In genomic region chr2:180219145-180219943, GRCm38 (mm10) we compare ENCODE assay signal across 9 mouse cellular contexts. TPM values are rescaled to one million over a fixed set of nuclear protein-coding genes. Genes with fewer than 3 reads are reported as not detected.
DNase-seq lines count a peak whose midpoint lies in the region; ATAC-seq lines count a peak whose summit lies in the region.
"Had no signal": no experiment of that assay in that cellular context is flagged by ENCODE, and none has a peak within 500 bp of the region (broad histone marks: within the 10 kb centered on the region; RNA-seq: fewer than 3 reads in every experiment).

No protein-coding gene starts in this region.

- WGBS in forebrain, embryonic 10.5 days = 82% methylated on average over 15 of the region's 15 CpGs
- WGBS in forebrain, embryonic 11.5 days = 80% methylated on average over 15 of the region's 15 CpGs
- 77% methylated on average over 15 of the region's 15 CpGs for WGBS in kidney, embryonic 14.5 days
- 70% methylated on average over 15 of the region's 15 CpGs for WGBS in kidney, embryonic 15.5 days

- H3K9ac ChIP-seq in forebrain, embryonic 11.5 days (ENCODE audit: low read length) = no peak overlapping the region
- H3K9ac ChIP-seq in kidney, embryonic 14.5 days (ENCODE audit: low read depth, low read length) = no peak overlapping the region
- peak overlapping the region; percentile 26; the same call in 1 of the 2 replicates for H3K9ac ChIP-seq in kidney, embryonic 15.5 days

- H3K36me3 ChIP-seq in forebrain, embryonic 10.5 days (replicated peaks) = peaks cover 4% of the 10 kb centered on the region; the same call in 1 of the 2 replicates
- H3K36me3 ChIP-seq in forebrain, embryonic 11.5 days (ENCODE audit: control insufficient read depth, insufficient read depth, low read length) = no peaks in the 10 kb centered on the region
- H3K36me3 ChIP-seq in kidney, embryonic 14.5 days (ENCODE audit: control insufficient read depth, insufficient read depth, low read length) = no peaks in the 10 kb centered on the region
- no peaks in the 10 kb centered on the region for H3K36me3 ChIP-seq in kidney, embryonic 15.5 days

- H3K4me3 ChIP-seq in forebrain, embryonic 10.5 days = no peak overlapping the region
- no peak overlapping the region for H3K4me3 ChIP-seq in forebrain, embryonic 11.5 days (ENCODE audit: low read depth, low read length)
- H3K4me3 ChIP-seq in kidney, embryonic 14.5 days (ENCODE audit: low read length) = no peak overlapping the region
- H3K4me3 ChIP-seq in kidney, embryonic 15.5 days (replicated peaks) = no peak overlapping the region

- no peak for DNase-seq in forebrain, embryonic 10.5 days (ENCODE audit: extremely low spot score, low spot score)
- no peak for DNase-seq in forebrain, embryonic 11.5 days (ENCODE audit: low spot score)
- DNase-seq in kidney, adult 18-20 months = no peak
- DNase-seq in ZHBTc4 (ENCODE audit: low read depth, low spot score) = peak; percentile 50
- no peak for DNase-seq in spleen, postnatal 36 days (ENCODE audit: low spot score in 2 of 2)
- no peak for DNase-seq in embryo, embryonic 10.5 days (ENCODE audit: low spot score)
- DNase-seq: layer of hippocampus, postnatal 36 days had no signal

- H3K27ac ChIP-seq in forebrain, embryonic 10.5 days = 0 out of 2 replicates have a peak overlapping the region, but pooled peaks have one; percentile 69
- no peak overlapping the region for H3K27ac ChIP-seq in forebrain, embryonic 11.5 days (ENCODE audit: low read depth, low read length)
- H3K27ac ChIP-seq in kidney, embryonic 14.5 days (ENCODE audit: low read depth, low read length) = peak overlapping the region; percentile 37; the same call in 1 of the 2 replicates
- H3K27ac ChIP-seq in kidney, embryonic 15.5 days = peak overlapping the region; percentile 78

- H3K4me2 ChIP-seq in forebrain, embryonic 11.5 days (ENCODE audit: low read depth, low read length, severe bottlenecking) = no peak overlapping the region
- H3K4me2 ChIP-seq in kidney, embryonic 14.5 days (replicated peaks; ENCODE audit: low read depth, low read length) = no peak overlapping the region
- no peak overlapping the region for H3K4me2 ChIP-seq in kidney, embryonic 15.5 days

- H3K9me3 ChIP-seq in forebrain, embryonic 10.5 days = no peaks in the 10 kb centered on the region
- H3K9me3 ChIP-seq in forebrain, embryonic 11.5 days (ENCODE audit: control insufficient read depth, low read length) = no peaks in the 10 kb centered on the region
- H3K9me3 ChIP-seq in kidney, embryonic 14.5 days (ENCODE audit: control insufficient read depth, low read length) = no peaks in the 10 kb centered on the region
- H3K9me3 ChIP-seq in kidney, embryonic 15.5 days (replicated peaks) = no peaks in the 10 kb centered on the region

- peaks cover 17% of the 10 kb centered on the region for H3K27me3 ChIP-seq in forebrain, embryonic 10.5 days (ENCODE audit: poor library complexity, severe bottlenecking)
- H3K27me3 ChIP-seq in forebrain, embryonic 11.5 days (ENCODE audit: control insufficient read depth, insufficient read depth, low read length) = peaks cover 3% of the 10 kb centered on the region; the same call in 1 of the 2 replicates
- 0 out of 2 replicates have a peak, but pooled peaks cover 3% of the 10 kb centered on the region for H3K27me3 ChIP-seq in kidney, embryonic 14.5 days (ENCODE audit: control insufficient read depth, insufficient read depth, low read length)
- peaks cover 13% of the 10 kb centered on the region; the same call in 1 of the 2 replicates for H3K27me3 ChIP-seq in kidney, embryonic 15.5 days

- ATAC-seq in forebrain, embryonic 11.5 days (replicated peaks; ENCODE audit: low FRiP score) = no peak
- no peak for ATAC-seq in kidney, embryonic 14.5 days (ENCODE audit: low FRiP score, low TSS enrichment)
- no peak for ATAC-seq in kidney, embryonic 15.5 days (replicated peaks; ENCODE audit: low FRiP score)

- H3K4me1 ChIP-seq in forebrain, embryonic 10.5 days = peaks cover 74% of the 10 kb centered on the region
- peaks cover 12% of the 10 kb centered on the region for H3K4me1 ChIP-seq in forebrain, embryonic 11.5 days (replicated peaks; ENCODE audit: control insufficient read depth, insufficient read depth, low read length)
- peaks cover 20% of the 10 kb centered on the region for H3K4me1 ChIP-seq in kidney, embryonic 14.5 days (ENCODE audit: control insufficient read depth, insufficient read depth, low read length)
- peaks cover 91% of the 10 kb centered on the region for H3K4me1 ChIP-seq in kidney, embryonic 15.5 days

RNA-seq across cellular contexts. Expression of gene Lama5, which starts 6.3 kb away (rescaled TPM):
- 10.7 and 11.2 TPM in 2 replicates for polyA plus RNA-seq in forebrain, embryonic 10.5 days (2016; fragmentation: Nextera tagmentation; extraction: Ambion mirVana)
- polyA plus RNA-seq in forebrain, embryonic 11.5 days (2014; fragmentation: Nextera tagmentation; extraction: Ambion mirVana) = 5.9 and 7.8 TPM in 2 replicates
- polyA plus RNA-seq in kidney, embryonic 14.5 days (2014; fragmentation: Nextera tagmentation; extraction: Ambion mirVana) = 43.1 and 54.1 TPM in 2 replicates
- 40.6 and 46.7 TPM in 2 replicates for polyA plus RNA-seq in kidney, embryonic 15.5 days (2015; fragmentation: Nextera tagmentation; extraction: Ambion mirVana)

RNA-seq across cellular contexts. Expression of gene Rps21, which starts 37.8 kb away (rescaled TPM):
- 560 and 577 TPM in 2 replicates for polyA plus RNA-seq in forebrain, embryonic 10.5 days (2016; fragmentation: Nextera tagmentation; extraction: Ambion mirVana)
- 423 and 468 TPM in 2 replicates for polyA plus RNA-seq in forebrain, embryonic 11.5 days (2014; fragmentation: Nextera tagmentation; extraction: Ambion mirVana)
- 730 and 1,037 TPM in 2 replicates for polyA plus RNA-seq in kidney, embryonic 14.5 days (2014; fragmentation: Nextera tagmentation; extraction: Ambion mirVana)
- polyA plus RNA-seq in kidney, embryonic 15.5 days (2015; fragmentation: Nextera tagmentation; extraction: Ambion mirVana) = 637 and 713 TPM in 2 replicates

RNA-seq across cellular contexts. Expression of gene Adrm1, which starts 48.1 kb away (rescaled TPM):
- polyA plus RNA-seq in forebrain, embryonic 10.5 days (2016; fragmentation: Nextera tagmentation; extraction: Ambion mirVana) = 271 and 281 TPM in 2 replicates
- polyA plus RNA-seq in forebrain, embryonic 11.5 days (2014; fragmentation: Nextera tagmentation; extraction: Ambion mirVana) = 200 and 207 TPM in 2 replicates
- polyA plus RNA-seq in kidney, embryonic 14.5 days (2014; fragmentation: Nextera tagmentation; extraction: Ambion mirVana) = 159 and 160 TPM in 2 replicates
- 193 and 207 TPM in 2 replicates for polyA plus RNA-seq in kidney, embryonic 15.5 days (2015; fragmentation: Nextera tagmentation; extraction: Ambion mirVana)

RNA-seq across cellular contexts. Expression of gene Cables2, which starts 54.0 kb away (rescaled TPM):
- 9.2 and 12.0 TPM in 2 replicates for polyA plus RNA-seq in forebrain, embryonic 10.5 days (2016; fragmentation: Nextera tagmentation; extraction: Ambion mirVana)
- polyA plus RNA-seq in forebrain, embryonic 11.5 days (2014; fragmentation: Nextera tagmentation; extraction: Ambion mirVana) = 16.8 and 18.7 TPM in 2 replicates
- polyA plus RNA-seq in kidney, embryonic 14.5 days (2014; fragmentation: Nextera tagmentation; extraction: Ambion mirVana) = 13.3 and 21.1 TPM in 2 replicates
- 11.8 and 12.3 TPM in 2 replicates for polyA plus RNA-seq in kidney, embryonic 15.5 days (2015; fragmentation: Nextera tagmentation; extraction: Ambion mirVana)
